Comparison of ENCODE assay signal across 23 mouse cellular contexts in genomic region chr14:121785394-121785793, GRCm38 (mm10). TPM values are rescaled to one million over a fixed set of nuclear protein-coding genes. Genes with fewer than 3 reads are reported as not detected.
A peak's percentile ranks its signal among the peaks of the same experiment; 100 is the strongest.
DNase-seq lines count a peak whose midpoint lies in the region; ATAC-seq and TF ChIP-seq lines count a peak whose summit lies in the region.
"Had no signal": no experiment of that assay in that cellular context is flagged by ENCODE, and none has a peak within 500 bp of the region (broad histone marks: within the 10 kb centered on the region; RNA-seq: fewer than 3 reads in every experiment).

No protein-coding gene starts in this region.

- H3K4me1 ChIP-seq in heart, embryonic 11.5 days (ENCODE audit: control insufficient read depth, insufficient read depth, low read length), result peaks cover 2% of the 10 kb centered on the region; the same call in 1 of the 2 replicates
- peaks cover 4 to 6% of the 10 kb centered on the region in 2 experiments; a peak in 3 of 4 replicates for H3K4me1 ChIP-seq in MEL (ENCODE audit: control insufficient read depth in 1 of 2, insufficient read depth in 2 of 2, low read length in 2 of 2)

- H3K4me2 ChIP-seq in heart, embryonic 11.5 days, result no peak overlapping the region

- no peak for ATAC-seq in heart, embryonic 11.5 days (replicated peaks; ENCODE audit: insufficient number of reproducible peaks, low FRiP score, low TSS enrichment)
- ATAC-seq: activated CD4-positive, CD25-positive, alpha-beta regulatory T cell, adult 4 months; CD4-positive, CD25-positive, alpha-beta regulatory T cell, adult 4 months; Patski had no signal

- WGBS in heart, embryonic 11.5 days (ENCODE audit: insufficient replicate concordance), result 54% methylated on average over 1 of the region's 1 CpGs

- no peak overlapping the region for H3K27ac ChIP-seq in heart, embryonic 11.5 days (ENCODE audit: low read depth, low read length)
- H3K27ac ChIP-seq in MEL (ENCODE audit: control insufficient read depth, low read depth, low read length), result no peak overlapping the region

- TF ChIP-seq EP300 in MEL (IDR thresholded peaks at IDR 0.05; ENCODE audit: low read depth in 1 of 2, low read length in 2 of 2), result peak in 1 of 2 experiments; percentile 69; a peak in 2 of 4 replicates

- TF ChIP-seq POLR2A in MEL (IDR thresholded peaks at IDR 0.05; ENCODE audit: control insufficient read depth in 1 of 2, insufficient read depth in 1 of 2, low read depth in 1 of 2, low read length in 2 of 2, poor library complexity in 1 of 2), result no peak

- no peak overlapping the region for H3K9ac ChIP-seq in heart, embryonic 11.5 days (ENCODE audit: low read depth, low read length)
- no peak overlapping the region for H3K9ac ChIP-seq in MEL (ENCODE audit: control insufficient read depth, low read depth, low read length, poor library complexity, severe bottlenecking)

- no peaks in the 10 kb centered on the region for H3K36me3 ChIP-seq in heart, embryonic 11.5 days (ENCODE audit: control insufficient read depth, insufficient read depth, low read length)
- peaks cover 0 to 6% of the 10 kb centered on the region in 2 experiments; a peak in 2 of 4 replicates for H3K36me3 ChIP-seq in MEL (ENCODE audit: control insufficient read depth in 1 of 2, insufficient read depth in 2 of 2, low read length in 2 of 2)

- TF ChIP-seq RAD21 in MEL (IDR thresholded peaks at IDR 0.05; ENCODE audit: low read depth, low read length), result no peak

- H3K9me3 ChIP-seq in heart, embryonic 11.5 days (replicated peaks; ENCODE audit: control insufficient read depth, low read length), result no peaks in the 10 kb centered on the region
- no peaks in the 10 kb centered on the region for H3K9me3 ChIP-seq in MEL (replicated peaks; ENCODE audit: insufficient read depth, low read length)
- H3K9me3 ChIP-seq: G1E had no signal

- peak; percentile 25 for DNase-seq in heart, adult 11 months
- peak; percentile 57 for DNase-seq in A20 (ENCODE audit: low read depth, low spot score)
- DNase-seq in MEL (ENCODE audit: low read depth, low spot score), result peak; percentile 44
- no peak for DNase-seq in thymus, postnatal 0 days (ENCODE audit: low spot score)
- no peak for DNase-seq in layer of hippocampus, adult 11-12 months (ENCODE audit: low spot score)
- DNase-seq: adrenal gland, adult 2 months; adrenal gland, adult 8-10 months; adrenal gland, postnatal 10 days; adrenal gland, postnatal 14 days; adrenal gland, postnatal 25 days; adrenal gland, postnatal 36 days; B cell, adult 2 months; cerebellum, adult 11 months; cerebellum, adult 11-12 months; cerebellum, adult 18-20 months; cerebellum, adult 2 months; cerebellum, adult 8-10 months had no signal

- H3K27me3 ChIP-seq in heart, embryonic 11.5 days (ENCODE audit: control insufficient read depth, insufficient read depth, low read length), result no peaks in the 10 kb centered on the region
- no peaks in the 10 kb centered on the region for H3K27me3 ChIP-seq in MEL (ENCODE audit: control insufficient read depth in 1 of 2, insufficient read depth in 2 of 2, low read length in 2 of 2)
- H3K27me3 ChIP-seq: CH12.LX, Patski had no signal

- TF ChIP-seq CTCF in MEL (IDR thresholded peaks at IDR 0.05 in 2 of 3, conservative IDR thresholded peaks at IDR 0.05 in 1 of 3; ENCODE audit: control insufficient read depth in 1 of 3, insufficient read depth in 1 of 3, low read depth in 2 of 3, low read length in 3 of 3, poor library complexity in 1 of 3, severe bottlenecking in 1 of 3), result no peak

- no peak overlapping the region for H3K4me3 ChIP-seq in heart, embryonic 11.5 days (ENCODE audit: low read depth, low read length)
- H3K4me3 ChIP-seq in MEL (ENCODE audit: control insufficient read depth in 1 of 2, insufficient read depth in 1 of 2, low read depth in 2 of 2, low read length in 2 of 2), result no peak overlapping the region

- no peaks in the 10 kb centered on the region for H3K79me2 ChIP-seq in MEL (ENCODE audit: control insufficient read depth, insufficient read depth, low read length, poor library complexity)

TF ChIP-seq in MEL, 35 proteins besides CTCF, POLR2A, EP300 and RAD21:
- TF ChIP-seq GABPA (IDR thresholded peaks at IDR 0.05; ENCODE audit: low read depth, low read length) (no peak), TCF12 (IDR thresholded peaks at IDR 0.05; ENCODE audit: low read depth, low read length) (peak; percentile 18; the same call in 1 of the 2 replicates)

RNA-seq across cellular contexts. Expression of gene Dock9, which starts 12.2 kb away (rescaled TPM):
- polyA plus RNA-seq in heart, embryonic 11.5 days (2014; fragmentation: Nextera tagmentation; extraction: Ambion mirVana), result 6.7 and 7.0 TPM in 2 replicates
- total RNA-seq in MEL (2012; rRNA removed), result 5.6 and 6.3 TPM in 2 replicates
- polyA plus RNA-seq in MEL (2012; ENCODE audit: insufficient read depth in 1 of 2, insufficient read length in 2 of 2, low read depth in 1 of 2, low replicate concordance in 2 of 2, missing spikeins in 1 of 2), result 1 to 10 TPM in 1 of 2 experiments, not detected in 1; 9.4 TPM
- polyA plus RNA-seq in thymus, postnatal 0 days (2015; fragmentation: Nextera tagmentation; extraction: Ambion mirVana), result 4.2 and 4.9 TPM in 2 replicates

Comparison
In these comparisons a context has a peak if more than half of its experiments do, and no peak if none do; other contexts are left out.
1. DNase-seq: peak in heart, adult 11 months (single experiment), A20 (single experiment) and MEL (single experiment); none in thymus, postnatal 0 days (single experiment) and layer of hippocampus, adult 11-12 months (single experiment).